Mouse (Mus musculus): ENCODE measurements around the gene Stk16. TPM values are rescaled to one million over a fixed set of nuclear protein-coding genes. Genes with fewer than 3 reads are reported as not detected.

Stk16 gene
- 137 and 152 TPM in 2 replicates for polyA plus RNA-seq (2015; fragmentation: Nextera tagmentation; extraction: Ambion mirVana)

- ATAC-seq, result peak; percentile 97
Observed at GRCm38 (mm10) chr1:75210136-75211087, at the start of gene Stk16, which contains the start of gene Glb1l. Gene Stk16 (plus strand): TSS chr1:75210838. Gene Glb1l (minus strand): TSS chr1:75210813.

GRCm38 (mm10) chr1:75168093-75168471, 42.6 kb upstream of the Stk16 start:
- H3K9ac ChIP-seq (replicated peaks), result peak overlapping the region; percentile 70
- H3K4me2 ChIP-seq (replicated peaks), result peak overlapping the region; percentile 65
- no peaks in the 10 kb centered on the region for H3K9me3 ChIP-seq
- peak overlapping the region; percentile 86 for H3K27ac ChIP-seq
- peaks cover 14% of the 10 kb centered on the region for H3K4me1 ChIP-seq (replicated peaks)
- H3K36me3 ChIP-seq, result peaks cover 31% of the 10 kb centered on the region
- H3K27me3 ChIP-seq, result no peaks in the 10 kb centered on the region
- ATAC-seq, result peak; percentile 53
- WGBS, result 8% methylated on average over 7 of the region's 7 CpGs
- H3K4me3 ChIP-seq (replicated peaks), result peak overlapping the region; percentile 74

More at GRCm38 (mm10) chr1:75210136-75211087, at the start of gene Stk16, which contains the start of gene Glb1l:
- peak within 1 kb of the TSS; percentile 95 for H3K9ac ChIP-seq (replicated peaks)
- peak within 1 kb of the TSS; percentile 98 for H3K4me3 ChIP-seq (replicated peaks)
- peaks cover 36% of the 10 kb centered on the region for H3K36me3 ChIP-seq
- H3K4me1 ChIP-seq (replicated peaks), result peaks cover 51% of the 10 kb centered on the region
- WGBS, result 5% methylated on average over 42 of the region's 42 CpGs
- no peaks in the 10 kb centered on the region for H3K9me3 ChIP-seq
- H3K27ac ChIP-seq, result no peak within 1 kb of the TSS
- H3K27me3 ChIP-seq, result peaks cover 3% of the 10 kb centered on the region; the same call in 1 of the 2 replicates
- H3K4me2 ChIP-seq (replicated peaks), result peak within 1 kb of the TSS; percentile 99

- ATAC-seq, result peak; percentile 98
- H3K4me3 ChIP-seq (replicated peaks), result peak within 1 kb of the TSS; percentile 74
- WGBS, result 2% methylated on average over 52 of the region's 59 CpGs
Observed at GRCm38 (mm10) chr1:75168472-75169464, 41.9 kb upstream of the Stk16 start, which contains the start of gene Zfand2b. Gene Zfand2b (plus strand): TSS chr1:75168646.

GRCm38 (mm10) chr1:75179334-75180104, 31.1 kb upstream of the Stk16 start:
- WGBS, result 11% methylated on average over 23 of the region's 23 CpGs
- Histone ChIP-seq H3K4me2 (replicated peaks) (peak overlapping the region; percentile 100), H3K4me1 (replicated peaks) (peaks cover 25% of the 10 kb centered on the region), H3K36me3 (peaks cover 67% of the 10 kb centered on the region), H3K27me3 (no peaks in the 10 kb centered on the region), H3K27ac (peak overlapping the region; percentile 65), H3K9me3 (no peaks in the 10 kb centered on the region), H3K9ac (replicated peaks) (peak overlapping the region; percentile 81), H3K4me3 (replicated peaks) (peak overlapping the region; percentile 62)
- ATAC-seq, result no peak; the same call in 1 of the 2 replicates

More at GRCm38 (mm10) chr1:75168472-75169464, 41.9 kb upstream of the Stk16 start, which contains the start of gene Zfand2b:
- Histone ChIP-seq H3K27me3 (no peaks in the 10 kb centered on the region), H3K9me3 (no peaks in the 10 kb centered on the region), H3K27ac (peak within 1 kb of the TSS; percentile 86), H3K9ac (replicated peaks) (peak within 1 kb of the TSS; percentile 70), H3K36me3 (peaks cover 37% of the 10 kb centered on the region), H3K4me2 (replicated peaks) (peak within 1 kb of the TSS; percentile 65), H3K4me1 (replicated peaks) (peaks cover 14% of the 10 kb centered on the region)

- ATAC-seq, result peak; percentile 94
- Histone ChIP-seq H3K9me3 (no peaks in the 10 kb centered on the region), H3K36me3 (peaks cover 68% of the 10 kb centered on the region), H3K27ac (peak within 1 kb of the TSS; percentile 65), H3K4me1 (replicated peaks) (peaks cover 25% of the 10 kb centered on the region), H3K9ac (replicated peaks) (peak within 1 kb of the TSS; percentile 81), H3K4me3 (replicated peaks) (peak within 1 kb of the TSS; percentile 62), H3K4me2 (replicated peaks) (peak within 1 kb of the TSS; percentile 100), H3K27me3 (no peaks in the 10 kb centered on the region)
- under 1% methylated on average over 31 of the region's 31 CpGs for WGBS
Observed at GRCm38 (mm10) chr1:75180105-75180590, 30.5 kb upstream of the Stk16 start, which contains the start of gene Abcb6. Gene Abcb6 (minus strand): TSS chr1:75180392.

- Histone ChIP-seq H3K27ac (peak overlapping the region; percentile 19; the same call in 1 of the 2 replicates), H3K4me2 (replicated peaks) (peak overlapping the region; percentile 100), H3K4me3 (replicated peaks) (peak overlapping the region; percentile 62; the same call in 1 of the 2 replicates), H3K27me3 (no peaks in the 10 kb centered on the region), H3K4me1 (replicated peaks) (peaks cover 25% of the 10 kb centered on the region), H3K36me3 (peaks cover 68% of the 10 kb centered on the region), H3K9ac (replicated peaks) (no peak overlapping the region), H3K9me3 (no peaks in the 10 kb centered on the region)
- WGBS, result 43% methylated on average over 7 of the region's 7 CpGs
- ATAC-seq, result peak; percentile 13; the same call in 1 of the 2 replicates
Observed at GRCm38 (mm10) chr1:75180741-75181140, 29.9 kb upstream of the Stk16 start.

- Histone ChIP-seq H3K9ac (replicated peaks) (no peak overlapping the region), H3K27ac (no peak overlapping the region), H3K9me3 (no peaks in the 10 kb centered on the region), H3K27me3 (no peaks in the 10 kb centered on the region), H3K36me3 (peaks cover 68% of the 10 kb centered on the region), H3K4me1 (replicated peaks) (peaks cover 25% of the 10 kb centered on the region), H3K4me2 (replicated peaks) (no peak overlapping the region), H3K4me3 (replicated peaks) (no peak overlapping the region)
- ATAC-seq, result no peak
- WGBS, result 83% methylated on average over 4 of the region's 4 CpGs
Observed at GRCm38 (mm10) chr1:75181377-75181870, 29.2 kb upstream of the Stk16 start.

- no peak overlapping the region for H3K27ac ChIP-seq
- no peaks in the 10 kb centered on the region for H3K9me3 ChIP-seq
- WGBS, result 75% methylated on average over 4 of the region's 4 CpGs
- H3K4me1 ChIP-seq (replicated peaks), result peaks cover 25% of the 10 kb centered on the region
- H3K9ac ChIP-seq (replicated peaks), result no peak overlapping the region
- no peak overlapping the region for H3K4me3 ChIP-seq (replicated peaks)
- no peaks in the 10 kb centered on the region for H3K27me3 ChIP-seq
- no peak for ATAC-seq
- no peak overlapping the region for H3K4me2 ChIP-seq (replicated peaks)
- peaks cover 69% of the 10 kb centered on the region for H3K36me3 ChIP-seq
Observed at GRCm38 (mm10) chr1:75182160-75182559, 28.5 kb upstream of the Stk16 start.

- H3K4me3 ChIP-seq (replicated peaks), result no peak overlapping the region
- no peak for ATAC-seq
- peaks cover 11% of the 10 kb centered on the region for H3K4me1 ChIP-seq (replicated peaks)
- H3K4me2 ChIP-seq (replicated peaks), result no peak overlapping the region
- H3K9me3 ChIP-seq, result no peaks in the 10 kb centered on the region
- peaks cover 74% of the 10 kb centered on the region for H3K36me3 ChIP-seq
- no peaks in the 10 kb centered on the region for H3K27me3 ChIP-seq
- WGBS, result 95% methylated on average over 11 of the region's 11 CpGs
- 0 out of 2 replicates have a peak overlapping the region, but pooled peaks have one; percentile 14 for H3K9ac ChIP-seq (replicated peaks)
- no peak overlapping the region for H3K27ac ChIP-seq
Observed at GRCm38 (mm10) chr1:75185495-75185894, 25.1 kb upstream of the Stk16 start.

GRCm38 (mm10) chr1:75187126-75187525, 23.5 kb upstream of the Stk16 start:
- Histone ChIP-seq H3K27me3 (no peaks in the 10 kb centered on the region), H3K4me2 (replicated peaks) (no peak overlapping the region), H3K4me3 (replicated peaks) (no peak overlapping the region), H3K9ac (replicated peaks) (no peak overlapping the region), H3K9me3 (no peaks in the 10 kb centered on the region), H3K4me1 (replicated peaks) (peaks cover 16% of the 10 kb centered on the region), H3K27ac (no peak overlapping the region), H3K36me3 (peaks cover 65% of the 10 kb centered on the region)
- ATAC-seq, result no peak

Data from midbrain, embryonic 13.5 days (tissue).